Mouse (Mus musculus) stomach, postnatal 0 days (tissue): ENCODE measurements around the gene Urb1. TPM values are rescaled to one million over a fixed set of nuclear protein-coding genes. Genes with fewer than 3 reads are reported as not detected.
A peak's percentile ranks its signal among the peaks of the same experiment; 100 is the strongest.

Experiments used
- ATAC-seq: fragments of 200-750 bp; cut with Nextera tagmentation; 2 replicates; pipeline ENCODE4 v1.8.0; 2017; ENCODE audit not compliant: low FRiP score, low TSS enrichment
- DNase-seq: peaks from one replicate; pipeline ENCODE4 v3.0.0-alpha.2; 2016; ENCODE audit warnings: low spot score
- H3K27ac ChIP-seq: fragments of 300-500 bp; sonication (generic); replicated peaks from 2 replicates; pipeline ENCODE4 v1.5.1; 2014; ENCODE audit warnings: mild to moderate bottlenecking, control low read depth
- H3K27me3 ChIP-seq: fragments of 300-500 bp; sonication (generic); 2 replicates; pipeline ENCODE4 v1.6.1; 2014; ENCODE audit warnings: low read length; ENCODE audit not compliant: control insufficient read depth, insufficient read depth
- H3K36me3 ChIP-seq: fragments of 300-500 bp; sonication (generic); 2 replicates; pipeline ENCODE4 v1.6.1; 2014; ENCODE audit warnings: low read length, mixed read lengths; ENCODE audit not compliant: control insufficient read depth, insufficient read depth
- H3K4me1 ChIP-seq: fragments of 300-500 bp; sonication (generic); replicated peaks from 2 replicates; pipeline ENCODE4 v1.6.1; 2014; ENCODE audit warnings: antibody characterized with exemption; ENCODE audit not compliant: control insufficient read depth, insufficient read depth
- H3K4me2 ChIP-seq: fragments of 300-500 bp; sonication (generic); replicated peaks from 2 replicates; pipeline ENCODE4 v1.6.1; 2014; ENCODE audit warnings: low read depth, mild to moderate bottlenecking, control low read depth, moderate library complexity
- H3K4me3 ChIP-seq: fragments of 300-500 bp; sonication (generic); 2 replicates; pipeline ENCODE4 v1.5.1; 2014; ENCODE audit warnings: low read depth, low read length, control low read depth
- H3K9ac ChIP-seq: fragments of 300-500 bp; sonication (generic); 2 replicates; pipeline ENCODE4 v1.6.1; 2014; ENCODE audit warnings: mild to moderate bottlenecking, low read length, control low read depth, mixed read lengths
- H3K9me3 ChIP-seq: fragments of 300-500 bp; sonication (generic); 2 replicates; pipeline ENCODE4 v1.6.1; 2016; ENCODE audit warnings: low read length; ENCODE audit not compliant: control insufficient read depth
- CTCF ChIP-seq: IDR thresholded peaks from 2 replicates; pipeline ENCODE4 v1.5.1; 2016; ENCODE audit warnings: antibody characterized with exemption, low read depth, mild to moderate bottlenecking, moderate library complexity
- EP300 ChIP-seq: optimal IDR thresholded peaks from 2 replicates; pipeline ENCODE3; 2016; ENCODE audit warnings: antibody characterized with exemption
- WGBS: fragments of 180-500 bp; shearing (Covaris S2); extraction: QIAGEN DNeasy Blood & Tissue Kit; methylation state at CpG from one replicate; pipeline ENCODE4 v1.1.7; 2014; 5-methylcytosine and 5-hydroxymethylcytosine counted together
- polyA plus RNA-seq: library from polyadenylated mRNA; unstranded; fragments of >200 nt; fragmentation: Nextera tagmentation; extraction: Ambion mirVana; gene quantifications from 2 replicates; pipeline ENCODE4 v1.2.1, GENCODE M21; 2015

Gene Urb1
- polyA plus RNA-seq, 1 experiment from 2014 or later: 2.7 TPM

DNA sequence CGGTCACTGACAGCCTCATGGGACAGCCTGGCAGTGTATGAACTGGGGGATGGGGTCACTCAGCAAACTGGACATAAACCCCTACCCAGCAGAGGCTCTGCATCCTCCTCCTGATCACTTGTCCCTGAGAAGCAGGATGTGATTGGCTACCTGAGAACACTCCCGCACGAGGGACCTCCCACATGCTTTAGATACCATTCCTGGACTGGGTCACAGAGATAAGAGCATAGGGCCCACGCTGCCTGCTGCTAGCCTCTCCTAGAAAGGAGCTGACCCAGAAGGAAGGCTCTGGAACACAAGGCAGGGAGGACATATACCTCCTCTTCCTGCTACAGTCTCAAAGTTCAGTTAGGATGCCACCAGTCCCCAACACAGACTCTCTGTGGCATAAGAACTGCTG is 49.7 kb downstream of the Urb1 start:
- no peaks in the 10 kb centered on the region for H3K27me3 ChIP-seq
- H3K9ac ChIP-seq: no peak overlapping the region
- ATAC-seq: no peak
- H3K27ac ChIP-seq: no peak overlapping the region
- no peak overlapping the region for H3K4me2 ChIP-seq
- no peak for DNase-seq
- H3K36me3 ChIP-seq: peaks cover 25% of the 10 kb centered on the region; the same call in 1 of the 2 replicates
- TF ChIP-seq CTCF (no peak), EP300 (no peak)
- WGBS: 46% methylated on average over 4 of the region's 4 CpGs
- H3K9me3 ChIP-seq: no peaks in the 10 kb centered on the region
- no peaks in the 10 kb centered on the region for H3K4me1 ChIP-seq
- H3K4me3 ChIP-seq: no peak overlapping the region

DNA sequence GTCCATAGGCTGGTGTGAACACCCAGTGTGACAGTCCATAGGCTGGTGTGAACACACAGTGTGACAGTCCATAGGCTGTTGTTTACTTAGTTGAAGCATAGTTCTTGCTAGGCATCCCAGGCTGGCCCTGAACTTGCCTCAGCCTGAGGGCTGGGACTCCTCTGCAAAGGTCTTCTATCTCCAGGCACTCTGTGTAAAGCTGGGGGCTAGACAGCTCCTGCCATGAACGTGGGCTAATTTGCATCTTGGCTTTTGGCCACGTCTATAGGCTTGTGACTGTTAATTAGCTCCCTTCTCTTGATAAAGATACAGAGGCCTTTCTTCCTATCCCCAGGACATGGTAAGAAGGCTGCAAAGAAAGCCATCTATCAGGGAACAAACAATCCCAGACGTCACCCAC is 50.9 kb downstream of the Urb1 start:
- Histone ChIP-seq H3K27ac (no peak overlapping the region), H3K27me3 (no peaks in the 10 kb centered on the region), H3K4me1 (no peaks in the 10 kb centered on the region), H3K4me3 (no peak overlapping the region), H3K4me2 (no peak overlapping the region), H3K36me3 (peaks cover 29% of the 10 kb centered on the region; the same call in 1 of the 2 replicates), H3K9me3 (no peaks in the 10 kb centered on the region), H3K9ac (no peak overlapping the region)
- TF ChIP-seq CTCF (no peak), EP300 (no peak)
- DNase-seq (no peak), ATAC-seq (no peak)
- WGBS: 64% methylated on average over 3 of the region's 3 CpGs

DNA sequence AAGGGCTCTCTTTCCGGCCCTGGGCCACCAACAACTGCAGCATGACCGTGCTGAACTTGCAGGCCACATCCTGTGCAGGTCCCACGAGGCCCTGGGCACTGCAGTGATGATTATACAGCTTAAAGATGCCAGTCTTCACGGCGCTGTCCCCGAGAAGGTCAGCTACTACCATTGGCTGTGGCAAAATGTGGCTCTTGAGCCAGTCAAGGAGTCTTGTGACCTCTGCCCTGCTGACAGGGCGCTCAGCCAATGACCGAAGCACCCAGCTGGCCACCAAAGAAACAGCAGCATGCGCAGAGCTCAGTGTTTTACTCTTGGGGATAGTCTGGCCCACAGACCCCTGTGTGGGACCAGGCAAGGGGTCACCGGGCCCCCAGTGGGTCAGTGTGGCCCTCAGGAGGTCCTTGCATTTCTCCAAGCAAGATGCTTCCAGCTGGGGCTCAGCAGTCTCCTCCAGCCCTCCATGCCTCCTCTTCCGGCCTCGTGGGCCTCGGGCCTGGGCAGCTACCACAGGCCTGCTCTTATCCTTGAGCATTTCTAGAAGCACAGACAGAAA is 56.7 kb downstream of the Urb1 start:
- H3K36me3 ChIP-seq: peaks cover 27% of the 10 kb centered on the region
- H3K4me3 ChIP-seq: no peak overlapping the region
- ATAC-seq (no peak), DNase-seq (no peak)
- TF ChIP-seq CTCF (no peak), EP300 (no peak)
- 87% methylated on average over 13 of the region's 13 CpGs for WGBS
- H3K4me2 ChIP-seq: no peak overlapping the region
- H3K9ac ChIP-seq: no peak overlapping the region
- no peaks in the 10 kb centered on the region for H3K4me1 ChIP-seq
- H3K27me3 ChIP-seq: no peaks in the 10 kb centered on the region
- no peaks in the 10 kb centered on the region for H3K9me3 ChIP-seq
- H3K27ac ChIP-seq: no peak overlapping the region

DNA sequence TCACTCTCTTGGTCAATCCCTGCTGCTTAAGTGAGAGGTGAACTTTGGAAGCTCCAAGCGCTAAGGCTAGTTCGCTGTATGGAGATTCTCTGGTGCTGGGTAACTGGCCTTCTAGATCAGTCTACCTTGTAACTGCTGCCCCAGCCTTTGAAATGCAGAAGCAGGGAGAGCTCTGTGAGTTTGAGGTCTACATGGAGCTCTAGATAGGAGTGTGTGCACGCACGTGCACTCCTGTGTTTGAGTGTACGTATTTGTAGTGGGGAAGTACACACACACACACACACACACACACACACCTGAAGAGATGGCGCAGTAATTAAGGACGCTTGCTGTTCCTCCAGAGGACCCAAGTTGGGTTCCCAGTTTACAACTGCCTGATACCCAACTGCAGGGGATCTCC is 62.0 kb downstream of the Urb1 start:
- Histone ChIP-seq H3K27ac (no peak overlapping the region), H3K36me3 (peaks cover 6% of the 10 kb centered on the region), H3K27me3 (no peaks in the 10 kb centered on the region), H3K9ac (no peak overlapping the region), H3K4me2 (no peak overlapping the region), H3K9me3 (no peaks in the 10 kb centered on the region), H3K4me1 (no peaks in the 10 kb centered on the region), H3K4me3 (no peak overlapping the region)
- TF ChIP-seq EP300 (no peak), CTCF (no peak)
- 95% methylated on average over 7 of the region's 7 CpGs for WGBS
- ATAC-seq (no peak), DNase-seq (no peak)

DNA sequence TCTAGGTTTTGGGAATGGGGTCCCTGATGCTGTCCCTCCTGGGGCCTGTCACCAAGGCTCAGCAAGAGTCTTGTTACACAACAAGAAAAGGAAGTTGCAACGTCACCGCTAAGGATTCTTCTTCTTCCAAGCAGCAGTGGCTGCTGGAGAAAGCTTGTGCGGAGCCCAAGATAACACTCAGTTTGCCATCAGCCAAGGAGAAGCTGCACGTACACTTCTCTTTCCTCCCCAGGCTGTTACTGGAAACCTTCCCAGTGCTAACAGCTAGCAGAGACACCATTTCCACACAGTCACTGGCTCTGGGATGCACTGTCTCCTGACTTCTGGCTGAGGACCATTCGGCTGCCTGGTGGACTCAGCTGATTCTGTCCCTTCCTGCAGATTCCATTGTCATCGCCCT is 63.1 kb downstream of the Urb1 start:
- no peak for DNase-seq
- no peaks in the 10 kb centered on the region for H3K27me3 ChIP-seq
- ATAC-seq: no peak
- H3K4me1 ChIP-seq: no peaks in the 10 kb centered on the region
- no peaks in the 10 kb centered on the region for H3K9me3 ChIP-seq
- no peaks in the 10 kb centered on the region for H3K36me3 ChIP-seq
- H3K4me3 ChIP-seq: no peak overlapping the region
- WGBS: 77% methylated on average over 6 of the region's 6 CpGs
- TF ChIP-seq EP300 (no peak), CTCF (no peak)
- no peak overlapping the region for H3K27ac ChIP-seq
- no peak overlapping the region for H3K4me2 ChIP-seq
- no peak overlapping the region for H3K9ac ChIP-seq

DNA sequence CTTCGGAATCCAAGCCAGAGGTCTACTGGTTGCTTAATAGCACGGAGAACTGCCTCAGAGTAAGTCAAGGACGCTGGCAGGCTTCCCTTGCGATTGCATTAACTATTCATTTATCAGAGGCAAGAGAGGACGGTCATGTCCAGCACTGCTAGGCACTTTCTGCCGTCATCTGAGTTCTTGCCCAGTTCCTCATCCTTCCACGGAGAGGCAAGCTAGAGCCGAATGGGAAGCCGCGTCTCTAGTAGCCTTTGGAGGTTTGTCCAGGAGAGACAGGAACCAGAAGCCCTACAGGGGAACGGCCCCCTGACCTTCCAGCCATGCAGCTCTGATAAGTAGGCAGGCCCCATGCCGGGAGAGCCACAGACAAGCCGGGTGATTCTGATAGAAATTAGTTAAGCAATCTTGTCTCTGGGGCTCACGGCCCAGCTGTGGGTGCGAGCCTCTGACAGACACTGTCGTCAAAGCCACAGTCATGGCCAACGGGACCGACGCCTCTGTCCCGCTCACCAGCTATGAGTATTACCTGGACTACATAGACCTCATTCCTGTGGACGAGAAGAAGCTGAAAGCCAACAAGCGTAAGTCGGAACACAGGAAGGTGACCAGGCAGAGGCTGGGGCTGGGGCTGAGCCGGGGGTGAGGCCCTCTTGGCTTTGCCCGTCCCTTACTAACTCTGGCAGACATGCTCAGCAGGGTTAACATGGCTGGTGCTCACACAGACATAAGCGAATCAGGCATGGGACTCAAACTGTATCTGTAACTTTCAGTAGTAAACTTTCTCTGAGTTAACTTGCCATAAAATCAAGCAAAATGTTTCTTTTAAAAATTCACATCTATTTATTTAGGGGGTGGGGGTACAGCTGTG is 71.9 kb downstream of the Urb1 start, which contains the start of gene Mrap:
TSS of gene Mrap (plus strand) at position 116 of the 865 bp plus-strand sequence.
- Histone ChIP-seq H3K27ac (no peak within 1 kb of the TSS), H3K4me2 (no peak within 1 kb of the TSS), H3K27me3 (no peaks in the 10 kb centered on the region), H3K36me3 (no peaks in the 10 kb centered on the region), H3K4me1 (no peaks in the 10 kb centered on the region), H3K9me3 (no peaks in the 10 kb centered on the region), H3K9ac (no peak within 1 kb of the TSS), H3K4me3 (no peak within 1 kb of the TSS)
- TF ChIP-seq EP300 (no peak), CTCF (peak; percentile 49)
- whole genome bisulfite sequencing: 76% methylated on average over 26 of the region's 26 CpGs
- DNase-seq (no peak), ATAC-seq (peak; percentile 36; the same call in 1 of the 2 replicates)
